Mouse (Mus musculus) spleen, adult 10 weeks (tissue): ENCODE data around the gene Nudt10. TPM values are rescaled to one million over a fixed set of nuclear protein-coding genes. Genes with fewer than 3 reads are reported as not detected.

Experiments used
- polyA plus RNA-seq: library from polyadenylated mRNA; stranded (reverse); fragments of 350-450 nt; fragmentation: Illumina TruSeq; extraction: RNeasy Lipid Tissue Mini Kit (QIAGEN cat#74804); gene quantifications from one replicate; pipeline ENCODE4 v1.2.3, GENCODE M21; 2015; ENCODE audit warnings: low replicate concordance; ENCODE audit not compliant: insufficient read depth

Nudt10 gene
- 0.22 TPM for polyA plus RNA-seq

DNA sequence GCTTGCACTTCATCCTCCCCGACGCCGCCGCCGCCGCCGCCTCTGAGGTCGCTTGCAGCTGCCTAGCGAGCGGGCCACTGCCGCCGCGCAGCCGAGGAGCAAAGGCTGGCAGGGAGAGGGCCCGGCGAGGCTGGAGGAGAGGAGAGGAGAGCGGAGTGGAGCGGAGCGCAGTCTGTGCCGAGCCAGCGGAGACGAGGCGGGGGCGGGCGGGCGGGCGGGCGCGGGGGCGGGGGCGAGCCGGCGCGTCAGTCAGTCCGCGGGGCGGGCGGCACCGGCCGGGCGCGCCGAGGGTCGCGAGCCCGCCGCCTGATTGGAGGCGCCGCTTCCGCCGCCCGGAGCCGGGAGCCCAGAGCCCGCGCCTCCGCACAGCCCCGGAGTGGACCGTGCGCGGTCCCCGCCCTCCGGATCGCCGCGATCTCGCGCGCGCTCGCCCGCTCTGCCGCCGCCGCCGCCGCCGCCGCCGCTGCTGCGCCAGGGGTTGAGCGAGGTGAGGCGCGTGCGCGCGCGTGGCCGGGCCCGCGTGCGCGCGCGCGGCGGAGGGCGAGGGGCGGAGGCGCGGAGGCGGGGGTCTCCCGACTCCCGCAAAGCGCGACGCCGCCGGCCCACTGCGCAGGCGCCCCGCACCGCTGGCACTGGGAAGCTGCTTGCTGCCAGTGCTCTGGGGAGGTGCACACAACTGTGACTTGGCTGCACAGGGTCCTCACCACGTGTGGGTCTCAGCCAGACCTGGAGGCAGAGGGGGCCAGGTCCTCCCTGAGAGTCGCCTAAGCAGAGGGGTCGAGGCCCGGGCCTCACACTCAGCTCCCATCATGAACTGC, at the start of gene Nudt10:
Gene Nudt10, minus strand, starts transcription at position 193 of the 818 bp plus-strand sequence.

Other genes starting within 250 kb of the Nudt10 start
- 0.10 TPM for gene Nudt11, start 125.6 kb downstream of the Nudt10 start, polyA plus RNA-seq
- not detected for gene AU022751, start 89.6 kb downstream of the Nudt10 start, polyA plus RNA-seq
- gene Bmp15, start 147.7 kb upstream of the Nudt10 start, polyA plus RNA-seq: not detected
- 1.3 TPM for gene Shroom4, start 226.8 kb upstream of the Nudt10 start, polyA plus RNA-seq